Mouse (Mus musculus) G1E (cell line): ENCODE results near the gene Ctsa. TPM values are rescaled to one million over a fixed set of nuclear protein-coding genes. Genes with fewer than 3 reads are reported as not detected.
"Not testable (repeated sequence)": the region's sequence is repeated elsewhere in the genome, so short reads cannot be mapped to it uniquely, and the experiment has no call there.

Experiments
- ATAC-seq: 2 replicates; pipeline ENCODE4 v1.8.0; 2016; ENCODE audit warnings: mild to moderate bottlenecking; ENCODE audit not compliant: insufficient number of reproducible peaks, poor library complexity, low FRiP score, severe bottlenecking; ENCODE audit errors: extremely low read depth
- DNase-seq: peaks from one replicate; pipeline ENCODE4 v3.0.0; 2012; ENCODE audit warnings: low spot score
- H3K27me3 ChIP-seq: 2 replicates; pipeline ENCODE4 v1.6.1; 2012; ENCODE audit warnings: mild to moderate bottlenecking, low read length, inconsistent platforms; ENCODE audit not compliant: insufficient read depth
- H3K36me3 ChIP-seq: replicated peaks from 2 replicates; pipeline ENCODE3; 2012; ENCODE audit warnings: mild to moderate bottlenecking, inconsistent platforms
- H3K4me1 ChIP-seq: 2 replicates; pipeline ENCODE4 v1.6.1; 2012; ENCODE audit warnings: low read depth, low read length, inconsistent platforms, mixed read lengths; ENCODE audit not compliant: insufficient read depth
- H3K4me3 ChIP-seq: 2 replicates; pipeline ENCODE4 v1.5.1; 2012; ENCODE audit warnings: low read depth, mild to moderate bottlenecking, inconsistent platforms, low read length, moderate library complexity, mixed read lengths
- H3K9me3 ChIP-seq: replicated peaks from 2 replicates; pipeline ENCODE4 v1.6.1; 2012; ENCODE audit warnings: inconsistent platforms
- CTCF ChIP-seq: IDR thresholded peaks from 2 replicates; pipeline ENCODE4 v1.5.1; 2012; ENCODE audit warnings: low read depth, low read length, inconsistent platforms, mixed read lengths
- GATA1 ChIP-seq: IDR thresholded peaks from 2 replicates; pipeline ENCODE4 v1.6.1; 2012; ENCODE audit warnings: borderline replicate concordance, low read length, inconsistent platforms, mixed read lengths
- GATA2 ChIP-seq: IDR thresholded peaks from 2 replicates; pipeline ENCODE4 v1.6.1; 2012; ENCODE audit warnings: low read depth, low read length, inconsistent platforms, borderline replicate concordance
- POLR2AphosphoS5 ChIP-seq: IDR thresholded peaks from 2 replicates; pipeline ENCODE4 v1.6.1; 2012; ENCODE audit warnings: low read depth, low read length, inconsistent platforms; ENCODE audit not compliant: insufficient replicate concordance
- TAL1 ChIP-seq: conservative IDR thresholded peaks from 2 replicates; pipeline ENCODE4 v1.6.1; 2012; ENCODE audit warnings: low read depth, low read length, inconsistent platforms, mixed read lengths
- polyA plus RNA-seq: library from polyadenylated mRNA; stranded (reverse); fragments of >175 nt; gene quantifications from 2 replicates; pipeline ENCODE4 v1.2.3, GENCODE M21; 2012
- total RNA-seq, 2 experiments: library from RNA; stranded (forward) in 1 of 2; stranded (reverse) in 1 of 2; fragments of 200-1000 nt in 1 of 2; fragments of >200 nt in 1 of 2; fragmentation: Nextera tagmentation in 1 of 2; gene quantifications; 2 replicates each; pipeline ENCODE4 v1.2.3; 2014 to 2017

The Ctsa gene
- total and polyA plus RNA-seq, 3 experiments: 24.7 to 68.2 (median 58.7) TPM

DNA sequence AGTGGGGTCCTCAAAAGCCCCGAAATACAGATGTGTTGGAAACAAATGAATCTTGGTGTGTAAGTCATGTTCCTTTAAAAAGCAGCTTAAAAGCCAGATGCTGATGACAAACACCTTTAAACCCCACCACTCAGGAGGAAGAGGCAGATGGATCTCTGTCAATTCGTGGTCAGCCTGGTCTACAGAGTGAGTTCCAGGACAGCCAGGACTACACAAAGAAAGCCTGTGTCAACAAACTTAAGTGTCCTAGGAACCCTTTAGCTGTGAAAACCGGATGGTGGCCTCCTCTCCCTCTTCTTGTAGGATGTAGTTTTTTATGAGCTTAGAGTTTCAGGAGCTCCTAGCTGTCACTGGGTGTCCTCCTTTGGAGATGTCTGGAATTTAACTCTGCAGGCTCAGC is 40.9 kb downstream of the Ctsa start:
- Histone ChIP-seq H3K9me3 (no peaks in the 10 kb centered on the region), H3K4me3 (no peak overlapping the region), H3K4me1 (peaks cover 22% of the 10 kb centered on the region), H3K27me3 (peaks cover 25% of the 10 kb centered on the region), H3K36me3 (peaks cover 7% of the 10 kb centered on the region)
- ATAC-seq: no peak
- TF ChIP-seq POLR2AphosphoS5 (no peak), CTCF (no peak), GATA2 (no peak), GATA1 (no peak), TAL1 (no peak)
- no peak for DNase-seq

DNA sequence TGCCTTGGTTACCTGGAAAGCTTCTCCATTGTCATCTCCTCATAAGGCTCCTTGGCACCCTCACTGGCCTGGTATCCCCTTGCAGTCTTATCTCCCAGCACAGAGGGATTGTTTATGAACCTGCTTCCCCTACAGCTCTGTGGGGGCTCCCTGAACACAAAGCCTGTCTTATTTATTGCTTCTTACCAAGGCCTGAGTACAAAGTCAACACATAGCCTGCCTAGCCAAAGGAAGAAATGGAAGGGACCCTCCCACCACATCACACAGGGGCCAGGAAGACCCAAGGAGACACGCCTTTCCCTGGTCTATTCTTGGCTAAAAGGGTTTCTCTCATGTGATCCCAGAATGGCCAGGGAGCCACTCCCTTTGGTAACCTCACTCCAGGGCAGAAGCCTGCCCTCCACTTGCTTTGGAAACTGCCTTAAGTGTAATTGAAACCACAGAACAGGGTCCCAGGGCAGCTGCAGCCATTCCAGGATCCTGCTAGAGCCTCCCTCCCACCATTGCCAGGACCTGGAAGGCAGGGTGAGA is 41.6 kb downstream of the Ctsa start:
- TF ChIP-seq GATA2: no peak
- Histone ChIP-seq H3K27me3 (peaks cover 25% of the 10 kb centered on the region), H3K36me3 (peaks cover 7% of the 10 kb centered on the region), H3K4me1 (peaks cover 26% of the 10 kb centered on the region), H3K9me3 (no peaks in the 10 kb centered on the region), H3K4me3 (no peak overlapping the region)
- no peak for DNase-seq
- no peak for ATAC-seq

DNA sequence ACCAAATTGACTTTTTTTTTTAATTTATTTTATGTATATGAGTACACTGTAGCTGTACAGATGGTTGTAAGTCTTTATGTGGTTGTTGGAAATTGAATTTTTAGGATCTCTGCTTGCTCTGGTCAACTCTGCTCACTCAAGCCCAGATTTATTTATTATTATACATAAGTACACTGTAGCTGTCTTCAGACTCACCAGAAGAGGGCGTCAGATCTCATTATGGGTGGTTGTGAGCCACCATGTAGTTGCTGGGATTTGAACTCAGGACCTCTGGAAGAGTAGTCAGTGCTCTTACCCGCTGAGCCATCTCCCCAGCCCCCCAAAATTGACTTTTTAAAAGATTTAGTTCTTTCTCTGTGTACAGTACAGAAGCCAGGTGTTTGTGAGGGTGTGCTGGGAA is 43.0 kb downstream of the Ctsa start:
- not testable (repeated sequence) for H3K36me3 ChIP-seq, H3K9me3 ChIP-seq, H3K4me3 ChIP-seq, ATAC-seq, DNase-seq
- H3K4me1 ChIP-seq: peaks cover 32% of the 10 kb centered on the region
- peaks cover 17% of the 10 kb centered on the region; the same call in 1 of the 2 replicates for H3K27me3 ChIP-seq

DNA sequence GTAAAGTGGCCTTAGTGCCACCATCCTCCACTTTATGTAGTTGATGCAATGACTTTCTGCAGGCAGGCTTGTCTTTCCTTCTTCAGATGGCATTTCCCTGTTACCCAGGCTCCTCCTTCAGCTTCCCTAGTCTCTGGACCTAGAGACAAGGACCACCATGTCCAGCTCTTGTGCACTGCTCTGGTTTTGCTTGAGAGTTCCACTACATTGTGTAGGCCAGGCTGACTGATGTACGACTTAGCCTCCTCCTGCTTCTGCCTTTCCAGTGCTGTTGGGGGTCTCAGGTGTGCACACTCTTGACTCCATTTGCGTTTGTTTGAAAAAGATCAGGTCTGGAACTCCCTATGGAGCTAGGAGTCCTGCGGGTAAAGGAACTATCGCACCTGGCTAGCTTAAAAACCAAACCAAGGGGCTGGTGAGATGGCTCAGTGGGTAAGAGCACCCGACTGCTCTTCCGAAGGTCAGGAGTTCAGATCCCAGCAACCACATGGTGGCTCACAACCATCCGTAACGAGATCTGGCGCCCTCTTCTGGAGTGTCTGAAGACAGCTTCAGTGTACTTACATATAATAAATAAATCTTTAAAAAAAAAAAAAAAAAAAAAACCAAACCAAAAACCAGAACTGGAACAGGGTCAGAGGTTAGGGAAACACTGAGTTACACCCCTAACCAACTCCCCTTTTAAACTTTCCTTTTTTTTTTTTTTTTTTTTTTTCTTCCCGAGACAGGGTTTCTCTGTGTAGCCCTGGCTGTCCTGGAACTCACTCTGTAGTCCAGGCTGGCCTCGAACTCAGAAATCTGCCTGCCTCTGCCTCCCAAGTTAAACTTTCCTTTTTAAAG is 44.9 kb downstream of the Ctsa start:
- ATAC-seq, H3K9me3 ChIP-seq, DNase-seq: not testable (repeated sequence)
- Histone ChIP-seq H3K4me1 (peaks cover 42% of the 10 kb centered on the region), H3K27me3 (peaks cover 10% of the 10 kb centered on the region; the same call in 1 of the 2 replicates), H3K4me3 (peak overlapping the region; percentile 90; the same call in 1 of the 2 replicates), H3K36me3 (peaks cover 20% of the 10 kb centered on the region)

DNA sequence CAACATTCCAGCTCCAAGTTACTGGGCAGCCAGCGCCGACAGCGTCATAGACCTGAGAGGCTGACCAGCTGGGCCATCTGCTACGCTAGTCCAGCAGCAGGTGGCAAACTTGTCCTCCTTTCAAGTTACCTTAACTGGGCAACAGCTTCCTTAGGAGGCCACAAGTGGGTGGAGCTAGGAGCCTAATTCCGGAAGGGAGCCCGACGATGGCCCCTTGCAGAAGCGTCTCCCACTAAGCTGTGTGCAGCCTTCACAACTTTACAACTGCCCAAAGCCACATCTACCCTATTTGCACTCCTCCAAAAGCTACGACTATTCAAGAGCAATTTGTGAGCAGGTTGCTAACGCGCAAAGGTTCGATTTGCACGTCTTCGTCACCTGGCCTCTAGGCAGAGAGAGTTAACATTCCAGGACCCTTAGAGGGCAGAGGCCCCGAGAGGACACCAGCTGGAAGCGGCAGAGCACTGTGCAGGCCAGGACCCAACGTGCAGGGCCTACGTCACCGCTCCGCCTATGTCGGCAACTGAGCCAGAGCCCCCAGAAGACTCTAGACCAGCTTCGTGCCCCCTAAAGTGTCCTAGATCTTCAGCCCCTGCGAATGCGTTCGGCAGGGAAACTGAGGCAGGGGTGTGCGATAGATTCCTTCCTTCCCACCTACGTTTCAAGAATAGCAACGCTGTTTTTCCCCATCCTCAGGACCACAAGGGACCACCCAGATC is 46.0 kb downstream of the Ctsa start:
- Histone ChIP-seq H3K27me3 (peaks cover 4% of the 10 kb centered on the region; the same call in 1 of the 2 replicates), H3K36me3 (peaks cover 31% of the 10 kb centered on the region), H3K4me1 (peaks cover 48% of the 10 kb centered on the region), H3K4me3 (peak overlapping the region; percentile 90), H3K9me3 (no peaks in the 10 kb centered on the region)
- ATAC-seq: peak; percentile 67
- TF ChIP-seq TAL1 (no peak), POLR2AphosphoS5 (no peak), GATA1 (no peak), GATA2 (no peak), CTCF (no peak)
- DNase-seq: peak; percentile 76

DNA sequence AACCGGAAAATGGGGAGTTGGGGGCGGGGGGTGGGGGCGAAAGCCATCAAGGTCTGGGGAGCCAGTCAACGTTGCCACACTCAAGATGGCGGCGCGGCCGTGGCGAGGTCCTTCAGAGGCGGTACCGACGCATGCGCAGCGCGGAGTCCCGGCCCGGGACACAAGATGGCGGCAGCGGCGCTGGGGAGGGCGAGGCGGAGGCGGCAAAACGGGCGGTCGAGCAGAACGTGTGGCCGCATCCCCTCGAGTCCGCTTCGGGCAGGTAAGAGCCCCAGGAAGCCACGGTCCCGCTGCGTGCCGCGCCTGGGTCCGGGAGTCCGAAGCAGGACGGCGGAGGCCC is 46.5 kb downstream of the Ctsa start, which contains the start of gene Pcif1:
Gene Pcif1, plus strand, starts transcription at position 77 of the 340 bp plus-strand sequence.
- Histone ChIP-seq H3K4me3 (peak within 1 kb of the TSS; percentile 90), H3K36me3 (peaks cover 36% of the 10 kb centered on the region), H3K4me1 (peaks cover 44% of the 10 kb centered on the region), H3K27me3 (no peaks in the 10 kb centered on the region), H3K9me3 (no peaks in the 10 kb centered on the region)
- peak; percentile 88 for DNase-seq
- TF ChIP-seq GATA1 (no peak), TAL1 (no peak), CTCF (no peak), GATA2 (no peak), POLR2AphosphoS5 (no peak)
- ATAC-seq: no peak
